Mouse (Mus musculus) T-helper 1 cell (primary cell): ENCODE measurements around the gene Adra1b.

ENCODE experiments used
- in situ Hi-C: fragments of 300-600 bp; cut with MboI, MseI; formaldehyde crosslinking; loops from one replicate; pipeline ENCODE4 v1.15.1; 2025; ENCODE audit warnings: high pct_unique_total_duplicates

Adra1b gene

DNA sequence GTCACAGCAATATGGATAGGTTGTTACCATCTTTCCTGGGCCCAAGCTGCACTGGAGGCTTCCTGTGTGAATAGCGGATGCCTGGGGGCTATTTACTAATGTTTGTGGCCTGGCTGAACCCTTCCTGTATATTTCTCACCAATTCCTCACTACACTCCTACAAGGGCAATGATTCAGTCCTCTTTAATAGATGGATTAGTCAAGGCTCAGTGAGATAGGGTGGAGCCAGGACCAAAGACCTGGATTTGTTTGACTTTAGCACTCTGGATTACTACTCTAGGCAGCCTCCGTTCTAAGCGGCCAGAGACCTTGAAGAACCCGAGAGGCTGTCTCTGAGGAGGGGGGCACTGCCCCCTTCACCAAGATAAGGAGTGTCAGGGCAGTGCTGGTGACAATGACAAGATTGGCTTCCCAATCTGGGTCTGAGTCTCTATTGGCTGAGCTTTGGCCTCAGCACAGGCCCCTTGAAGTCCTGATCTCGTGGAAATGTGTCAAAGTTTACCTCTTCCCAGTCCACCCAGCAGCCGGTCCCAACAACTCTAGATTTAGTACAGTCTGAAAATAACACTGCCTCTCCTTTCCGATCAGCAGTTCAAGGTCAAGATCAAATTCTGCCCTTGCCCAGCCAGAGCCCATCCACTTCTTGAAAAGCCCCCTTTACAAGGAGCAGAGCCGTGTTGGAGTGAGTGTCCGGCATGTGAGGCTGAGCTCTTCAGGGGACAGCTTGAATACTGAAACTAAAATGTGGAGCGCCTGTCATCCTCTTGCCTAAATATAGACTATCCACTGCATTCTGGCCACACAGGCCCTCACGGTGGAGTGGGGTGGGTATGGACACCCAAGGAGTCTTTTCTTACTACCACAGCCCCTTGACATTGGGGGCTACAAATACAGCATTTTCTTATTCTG is 80.2 kb downstream of the Adra1b start:
- in situ Hi-C loops: no loop called here

GRCm38 (mm10) chr11:43817368-43817923 is 83.6 kb downstream of the Adra1b start:
- in situ Hi-C loops: no loop called here

DNA sequence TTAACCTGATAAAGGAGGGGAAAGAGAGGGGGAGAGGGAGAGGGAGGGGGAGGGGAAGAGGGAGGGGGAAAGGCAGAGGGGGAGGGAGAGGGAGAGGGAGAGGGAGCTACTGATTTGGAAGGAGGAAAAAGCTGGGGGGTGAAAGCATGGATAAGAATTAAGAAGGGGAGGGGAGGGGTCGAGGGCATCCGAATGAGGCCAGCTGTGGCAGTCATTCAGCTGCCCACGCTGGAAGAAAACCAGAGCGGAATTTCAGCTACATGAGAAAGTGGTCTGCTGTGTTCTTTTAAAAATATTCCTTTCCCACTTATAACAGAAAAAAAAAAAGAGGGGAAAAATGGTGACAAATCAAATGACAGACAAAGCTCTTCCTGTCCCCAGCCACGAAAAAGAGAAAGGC is 88.5 kb downstream of the Adra1b start:
- in situ Hi-C loops: no loop called here

GRCm38 (mm10) chr11:43807732-43808131 is 93.3 kb downstream of the Adra1b start:
- in situ Hi-C loops: no loop called here

- in situ Hi-C loops: no loop called here
Measured at GRCm38 (mm10) chr11:43795992-43796391, 105.0 kb downstream of the Adra1b start.

GRCm38 (mm10) chr11:43790446-43790845 is 110.6 kb downstream of the Adra1b start:
- in situ Hi-C loops: no loop called here

GRCm38 (mm10) chr11:43783772-43784171 is 117.2 kb downstream of the Adra1b start:
- in situ Hi-C loops: no loop called here

- in situ Hi-C loops: no loop called here
Measured at GRCm38 (mm10) chr11:43783106-43783505, 117.9 kb downstream of the Adra1b start.

DNA sequence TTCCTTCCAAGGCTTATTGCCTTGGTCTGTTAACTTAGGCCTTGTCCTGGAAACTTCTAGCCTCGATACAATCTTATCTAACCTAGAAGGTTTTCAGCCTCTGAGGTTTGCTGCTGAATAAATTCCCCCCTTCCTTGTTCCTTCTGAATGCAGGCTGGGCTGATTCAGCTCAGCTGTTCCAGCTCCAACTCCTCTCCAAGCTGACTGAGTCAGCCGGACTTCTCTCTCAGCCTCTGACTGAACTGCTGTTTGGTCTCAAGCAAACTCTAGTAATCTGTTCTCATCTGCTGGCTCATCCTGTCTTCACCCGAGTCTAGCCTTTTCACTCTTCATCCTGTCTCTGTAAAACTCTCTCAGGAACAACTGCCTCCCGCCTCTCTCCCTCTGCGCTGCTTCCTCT is 121.5 kb downstream of the Adra1b start:
- in situ Hi-C loops: no loop called here

GRCm38 (mm10) chr11:43776324-43776694 is 124.7 kb downstream of the Adra1b start:
- in situ Hi-C loops: no loop called here

- in situ Hi-C loops: no loop called here
Measured at GRCm38 (mm10) chr11:43775469-43776323, 125.3 kb downstream of the Adra1b start.

GRCm38 (mm10) chr11:43773725-43774124 is 127.3 kb downstream of the Adra1b start:
- in situ Hi-C loops: loop anchor here (25.0 kb wide), 1 partner anchor 689 kb away; the partner anchor contains the start of gene Ublcp1

DNA sequence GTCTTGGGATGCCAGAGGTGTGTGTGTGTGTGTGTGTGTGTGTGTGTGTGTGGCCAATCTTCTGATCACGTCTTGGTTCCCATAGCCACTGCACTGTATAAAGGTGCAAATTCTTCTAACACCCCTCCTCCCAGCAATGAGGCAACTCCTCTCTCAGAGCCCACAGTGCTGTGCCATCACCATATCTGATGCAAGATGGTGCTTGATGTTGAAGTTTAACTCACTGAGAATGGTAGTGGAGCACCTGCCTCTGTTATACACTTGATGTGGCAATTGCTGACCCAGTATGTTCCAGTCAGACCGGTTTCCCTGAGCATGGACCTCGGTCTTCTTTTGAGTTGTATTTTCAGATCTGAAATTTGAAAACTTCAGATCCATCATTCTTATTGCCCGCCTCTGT is 130.9 kb downstream of the Adra1b start:
- in situ Hi-C loops: loop anchor here (25.0 kb wide), 1 partner anchor 692 kb away; the partner anchor contains the start of gene Ublcp1

DNA sequence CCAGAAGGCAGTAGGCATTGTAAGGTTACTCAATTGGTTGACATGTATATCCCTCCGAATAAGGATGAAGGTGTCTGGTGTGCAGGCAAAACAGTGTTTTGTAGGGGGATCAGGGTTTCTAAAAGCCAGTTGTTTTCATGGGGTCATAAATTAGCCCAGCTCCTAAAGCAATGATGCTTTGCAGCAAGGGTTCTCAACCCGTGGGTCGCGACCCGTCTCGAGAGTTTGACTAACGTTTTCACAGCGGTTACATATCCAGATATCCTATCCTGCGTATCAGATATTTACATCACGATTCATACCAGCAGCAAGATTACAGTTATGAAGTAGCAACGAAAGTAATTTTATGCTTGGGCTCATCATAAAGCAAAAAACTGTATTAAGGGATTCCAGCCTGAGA is 133.3 kb downstream of the Adra1b start:
- in situ Hi-C loops: loop anchor here (25.0 kb wide), 1 partner anchor 695 kb away; the partner anchor contains the start of gene Ublcp1

DNA sequence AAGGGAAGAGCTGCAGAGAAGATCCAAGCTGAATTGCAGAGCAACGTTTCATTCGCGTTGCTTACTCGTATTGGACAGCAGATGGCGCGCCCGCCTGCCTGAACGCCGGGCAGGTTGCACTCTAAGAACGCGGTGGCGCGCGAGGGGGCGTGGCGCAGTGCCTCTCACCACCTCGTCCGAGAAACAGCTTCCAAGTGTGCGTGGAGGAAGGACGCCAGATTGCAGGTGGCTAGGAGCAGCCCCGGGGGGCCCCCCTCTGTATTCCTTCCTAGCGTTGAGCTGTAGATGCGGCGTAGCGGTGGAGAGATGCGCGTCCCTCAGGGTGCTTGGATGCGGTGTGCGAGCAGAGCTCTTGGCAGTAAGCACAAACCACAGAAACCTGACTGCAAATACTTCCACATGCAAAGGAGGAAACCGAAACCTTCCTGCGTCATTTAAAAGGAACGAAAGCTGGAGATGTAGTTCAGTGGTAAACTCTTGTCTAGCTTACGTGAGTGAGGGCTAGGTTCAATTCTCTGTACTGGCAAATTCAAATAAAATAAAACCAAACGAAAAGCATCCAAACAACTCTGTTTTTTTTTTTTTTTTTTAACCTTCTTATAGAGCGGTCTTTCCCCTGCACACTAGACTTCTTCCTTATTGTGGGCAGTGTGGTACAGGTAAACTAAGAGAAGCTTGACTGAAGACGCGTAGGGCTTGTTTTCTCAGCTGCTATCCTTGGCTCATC is 133.9 kb downstream of the Adra1b start:
- in situ Hi-C loops: loop anchor here (25.0 kb wide), 1 partner anchor 695 kb away; the partner anchor contains the start of gene Ublcp1

DNA sequence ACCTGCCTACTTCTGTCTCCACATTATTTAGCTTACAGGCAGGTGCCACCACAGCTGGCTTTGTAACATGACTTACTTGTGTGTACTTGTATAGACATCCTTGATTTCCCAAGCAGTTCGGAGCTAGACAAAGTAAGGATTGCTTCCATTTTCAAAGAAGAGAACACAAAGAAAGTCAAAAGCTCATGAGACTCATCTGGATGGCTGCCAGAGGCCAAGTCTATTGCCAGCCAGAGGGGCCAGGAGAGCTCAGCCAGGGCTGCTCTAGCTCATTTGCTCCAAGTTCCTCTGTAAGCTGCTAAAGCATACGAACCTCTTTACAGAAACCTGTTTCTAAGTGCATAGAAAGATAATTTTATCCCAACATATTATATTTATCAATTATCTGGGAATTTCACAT is 142.6 kb downstream of the Adra1b start:
- in situ Hi-C loops: loop anchor here (25.0 kb wide), 1 partner anchor 704 kb away; the partner anchor contains the start of gene Ublcp1

DNA sequence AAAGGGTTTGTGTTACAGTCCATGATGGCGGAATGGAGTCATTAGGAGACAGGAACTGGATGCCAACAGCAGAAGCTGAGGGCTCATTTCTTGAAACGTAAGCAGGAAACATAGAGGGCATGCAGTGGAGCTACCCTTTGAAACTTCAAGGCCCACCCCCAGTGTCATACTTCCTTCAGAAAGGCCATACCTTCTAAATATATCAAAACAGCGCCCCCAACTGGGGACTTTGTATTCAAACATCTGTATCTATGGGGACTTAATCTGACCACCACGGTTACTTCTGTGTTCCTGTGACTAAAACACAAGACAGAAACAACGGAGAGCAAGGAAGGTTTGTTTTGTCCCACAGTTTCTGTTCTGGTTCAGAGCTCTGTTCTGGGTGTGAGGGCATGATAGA is 145.6 kb downstream of the Adra1b start:
- in situ Hi-C loops: loop anchor here (25.0 kb wide), 1 partner anchor 707 kb away; the partner anchor contains the start of gene Ublcp1

- in situ Hi-C loops: loop anchor here (25.0 kb wide), 1 partner anchor 708 kb away; the partner anchor contains the start of gene Ublcp1
Measured at GRCm38 (mm10) chr11:43754568-43754967, 146.4 kb downstream of the Adra1b start.

- in situ Hi-C loops: loop anchor here (25.0 kb wide), 1 partner anchor 711 kb away; the partner anchor contains the start of gene Ublcp1
Measured at GRCm38 (mm10) chr11:43751542-43751941, 149.5 kb downstream of the Adra1b start.

GRCm38 (mm10) chr11:43747233-43748226 is 153.5 kb downstream of the Adra1b start, which contains the start of gene Ttc1:
Ttc1 (minus strand) TSS chr11:43748008.
- in situ Hi-C loops: no loop called here
